Mouse (Mus musculus): ENCODE data around the gene Nanos2. TPM values are rescaled to one million over a fixed set of nuclear protein-coding genes. Genes with fewer than 3 reads are reported as not detected.

The Nanos2 gene
- total RNA-seq (2021): under 1 TPM; 0.71 to 0.95 TPM

GRCm38 (mm10) chr7:18987100-18987499 is at the start of gene Nanos2:
Gene Nanos2, plus strand, starts transcription at chr7:18987400.
- no peak for DNase-seq (ENCODE audit: extremely low spot score in 1 of 2, low spot score in 2 of 2)
- intact Hi-C loops (cut with DNase I): no loop called here

DNA sequence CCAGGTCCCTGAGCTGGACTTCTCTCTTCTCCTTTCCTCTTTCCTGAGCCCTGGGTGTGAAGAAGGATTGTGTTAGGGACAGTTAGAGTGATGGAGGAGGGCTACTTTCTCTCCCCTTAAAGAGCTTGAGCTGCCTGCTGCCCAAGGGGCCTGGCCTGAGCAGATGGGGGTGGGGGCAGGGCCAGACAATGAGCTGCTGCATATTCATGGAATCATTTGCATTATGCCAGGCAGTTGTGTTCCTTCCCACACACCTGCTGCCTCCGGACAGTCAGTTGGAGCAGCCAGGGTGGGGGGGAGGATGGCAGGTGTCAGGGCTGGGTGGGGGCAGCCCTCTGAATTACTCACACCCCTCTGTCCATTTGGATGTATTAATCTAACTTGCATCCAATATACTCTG is 44.8 kb upstream of the Nanos2 start:
- intact Hi-C loops (cut with DNase I): no loop called here
- peak in 1 of 2 experiments; percentile 63 for DNase-seq (ENCODE audit: extremely low spot score in 1 of 2, low spot score in 2 of 2)

DNA sequence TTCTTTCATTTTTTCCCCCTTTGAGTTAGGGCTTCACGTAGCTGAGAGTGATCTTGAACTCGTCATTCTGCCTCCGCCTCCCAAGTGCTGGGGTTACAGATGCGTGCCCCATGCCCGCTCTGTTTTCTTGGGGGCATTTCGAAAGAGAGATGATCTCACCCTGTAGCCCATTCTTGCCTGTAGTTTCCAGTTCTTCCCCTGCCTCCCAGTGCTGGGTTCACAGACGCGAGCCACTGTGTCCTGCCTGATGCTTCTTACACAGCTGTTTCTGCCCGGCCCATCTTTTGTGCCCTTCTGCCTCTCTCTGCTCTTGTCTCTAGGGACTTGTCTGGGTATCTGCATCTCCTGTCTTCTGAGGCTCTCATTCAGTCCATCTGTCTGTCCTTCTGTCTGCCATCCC is 44.4 kb upstream of the Nanos2 start:
- intact Hi-C loops (cut with DNase I): no loop called here
- DNase-seq (ENCODE audit: extremely low spot score in 1 of 2, low spot score in 2 of 2): no peak

GRCm38 (mm10) chr7:18948151-18948550 is 39.0 kb upstream of the Nanos2 start:
- peak in 1 of 2 experiments; percentile 75 for DNase-seq (ENCODE audit: extremely low spot score in 1 of 2, low spot score in 2 of 2)
- intact Hi-C loops (cut with DNase I): no loop called here

DNA sequence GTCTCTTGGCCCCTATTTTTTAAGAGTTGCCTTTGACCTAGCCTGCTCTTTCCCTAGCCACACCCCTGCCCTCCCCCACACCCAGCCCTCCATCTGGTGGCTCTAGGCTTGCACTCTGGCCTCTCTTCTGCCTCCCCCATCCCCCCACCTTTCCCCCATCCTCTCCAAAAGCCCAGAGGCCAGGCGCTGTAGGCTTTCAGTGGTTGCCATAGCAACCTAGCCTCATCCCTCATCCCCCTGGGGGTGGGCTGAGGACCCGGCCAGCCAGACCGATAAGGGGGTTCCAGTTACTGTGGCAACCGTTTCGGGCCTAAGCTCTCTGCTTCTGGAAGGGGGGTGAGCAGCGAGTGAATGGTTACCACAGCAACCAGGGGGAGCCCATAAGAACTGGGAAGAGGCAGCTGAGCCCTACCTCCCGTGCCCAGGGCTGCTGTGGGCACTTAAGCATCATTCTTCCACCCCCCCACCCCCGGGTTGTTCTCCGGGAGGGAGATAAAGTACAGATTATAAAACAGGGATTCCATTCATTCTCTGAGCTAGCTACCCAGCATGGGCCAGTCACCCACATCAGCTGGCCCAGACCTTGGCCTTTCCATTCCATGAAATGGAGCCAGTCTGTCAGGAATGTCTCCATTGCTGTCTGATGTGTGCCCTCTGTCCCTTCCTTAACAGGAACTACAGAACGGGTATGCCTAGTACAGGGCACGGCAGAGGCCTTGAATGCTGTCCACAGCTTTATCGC is 37.2 kb upstream of the Nanos2 start:
- intact Hi-C loops (cut with DNase I): no loop called here
- peak; percentile 56 to 78 for DNase-seq (ENCODE audit: extremely low spot score in 1 of 2, low spot score in 2 of 2)

GRCm38 (mm10) chr7:18950523-18951315 is 36.5 kb upstream of the Nanos2 start:
- peak in 1 of 2 experiments; percentile 61 for DNase-seq (ENCODE audit: extremely low spot score in 1 of 2, low spot score in 2 of 2)
- intact Hi-C loops (cut with DNase I): no loop called here

DNA sequence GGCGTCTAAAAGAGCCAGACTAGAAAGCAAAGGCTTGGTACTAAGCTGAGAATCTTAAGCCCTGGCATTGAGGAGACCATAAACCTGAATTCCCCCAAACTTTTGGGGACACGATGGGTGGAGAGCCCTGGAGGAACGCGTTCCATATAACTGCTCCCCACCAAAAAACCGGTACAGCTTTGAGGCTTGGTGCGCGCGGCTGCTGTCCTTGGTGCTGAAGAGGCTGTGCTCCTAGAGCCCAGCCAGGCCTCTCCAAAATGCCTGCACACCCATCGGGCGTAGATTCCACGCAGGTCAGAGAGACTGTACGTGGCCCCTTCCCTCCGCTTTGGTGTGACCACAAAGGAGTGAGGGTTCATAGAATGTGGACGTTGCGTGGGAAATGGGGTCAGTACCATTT is 35.8 kb upstream of the Nanos2 start:
- intact Hi-C loops (cut with DNase I): no loop called here
- DNase-seq (ENCODE audit: extremely low spot score in 1 of 2, low spot score in 2 of 2): no peak

- peak in 1 of 2 experiments; percentile 82 for DNase-seq (ENCODE audit: extremely low spot score in 1 of 2, low spot score in 2 of 2)
- intact Hi-C loops (cut with DNase I): loop anchor here (5.0 kb wide), 1 partner anchor 60 kb away; no protein-coding TSS in a partner anchor
Observed at GRCm38 (mm10) chr7:18957569-18958383, 29.4 kb upstream of the Nanos2 start.

- DNase-seq (ENCODE audit: extremely low spot score in 1 of 2, low spot score in 2 of 2): no peak
- intact Hi-C loops (cut with DNase I): loop anchor here (5.0 kb wide), 1 partner anchor 61 kb away; no protein-coding TSS in a partner anchor
Observed at GRCm38 (mm10) chr7:18958384-18958766, 28.8 kb upstream of the Nanos2 start.

DNA sequence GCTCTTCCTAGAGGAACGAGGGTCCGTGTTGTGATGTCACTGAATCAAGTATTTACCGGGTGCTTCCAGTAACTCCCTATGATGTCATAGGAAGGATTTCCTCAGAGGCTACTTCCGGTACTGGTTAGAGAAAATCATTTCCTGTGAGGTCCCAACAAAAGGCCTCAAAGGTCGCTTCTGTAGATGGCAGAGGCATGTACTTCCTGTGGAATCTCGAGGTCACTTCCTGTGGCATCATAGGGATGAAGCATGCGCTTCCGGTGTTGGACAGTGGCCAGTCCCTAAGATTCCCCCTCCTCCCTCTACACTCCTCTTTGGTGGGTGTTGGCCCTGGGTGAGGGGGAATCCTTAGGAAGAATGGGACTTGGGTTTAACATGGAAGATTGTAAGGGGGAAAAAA is 27.8 kb upstream of the Nanos2 start:
- no peak for DNase-seq (ENCODE audit: extremely low spot score in 1 of 2, low spot score in 2 of 2)
- intact Hi-C loops (cut with DNase I): loop anchor here (5.0 kb wide), 1 partner anchor 62 kb away; no protein-coding TSS in a partner anchor

DNA sequence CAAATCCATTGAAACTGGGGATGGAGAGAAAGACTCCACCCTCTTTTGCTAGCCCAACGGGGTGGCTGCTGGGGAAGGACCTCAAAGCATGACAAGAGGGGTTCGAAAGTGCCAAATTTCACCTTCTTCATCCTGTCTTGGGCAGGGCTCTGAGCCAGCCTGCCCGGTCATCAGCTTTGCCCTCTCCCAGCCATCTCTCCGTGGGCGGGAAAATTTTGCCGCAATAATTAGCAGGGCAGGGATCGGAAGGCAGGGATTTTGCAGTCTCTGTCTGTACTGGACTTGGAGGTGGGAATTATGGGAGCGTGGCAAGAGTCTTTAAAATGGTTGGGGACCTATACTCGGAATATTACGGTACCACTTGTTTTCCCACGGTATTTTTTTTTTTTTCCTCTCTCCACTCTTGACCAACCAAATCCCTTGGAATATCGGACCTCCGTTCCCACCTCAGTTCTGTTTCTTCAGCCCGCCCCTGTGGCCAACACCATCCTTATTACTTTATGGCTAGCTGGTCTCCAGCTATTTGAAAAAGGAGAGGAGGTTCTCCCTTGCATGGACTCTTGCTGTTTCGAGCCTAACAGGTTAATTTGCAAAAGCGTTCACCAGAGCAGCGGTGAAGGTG is 24.9 kb upstream of the Nanos2 start:
- intact Hi-C loops (cut with DNase I): loop anchor here (5.0 kb wide), 1 partner anchor 35 kb away; the partner anchor contains the start of gene Nova2
- no peak for DNase-seq (ENCODE audit: extremely low spot score in 1 of 2, low spot score in 2 of 2)

GRCm38 (mm10) chr7:18962795-18963194 is 24.4 kb upstream of the Nanos2 start:
- DNase-seq (ENCODE audit: extremely low spot score in 1 of 2, low spot score in 2 of 2): no peak
- intact Hi-C loops (cut with DNase I): loop anchor here (5.0 kb wide), 1 partner anchor 35 kb away; the partner anchor contains the start of gene Nova2

DNA sequence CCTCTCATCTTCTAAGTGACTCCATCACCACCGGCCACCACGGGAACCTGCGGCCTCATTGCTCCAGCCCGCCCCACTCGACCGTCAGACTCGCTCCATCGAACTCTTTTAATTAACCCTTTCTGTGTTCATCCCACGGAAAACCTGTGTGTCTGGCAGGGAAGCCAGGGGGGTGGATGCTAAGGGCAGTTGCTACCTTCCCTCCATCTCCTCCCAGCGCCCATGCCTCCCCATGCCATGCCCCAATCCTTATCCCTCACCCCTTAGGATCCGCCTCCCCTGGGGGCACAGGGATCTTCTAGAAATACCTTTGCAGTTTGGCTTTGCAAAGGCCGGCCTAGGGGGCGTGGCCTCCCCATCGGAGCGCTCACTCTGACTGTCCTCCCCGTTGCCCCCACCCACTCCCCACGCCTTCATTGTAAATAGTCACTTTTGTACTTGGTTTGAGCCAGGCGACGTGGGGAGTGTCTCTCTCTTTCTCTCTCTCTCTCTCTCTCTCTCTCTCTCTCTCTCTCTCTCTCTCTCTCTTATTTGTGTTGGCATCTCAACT is 23.8 kb upstream of the Nanos2 start:
- intact Hi-C loops (cut with DNase I): loop anchor here (5.0 kb wide), 1 partner anchor 36 kb away; the partner anchor contains the start of gene Nova2
- peak in 1 of 2 experiments; percentile 47 for DNase-seq (ENCODE audit: extremely low spot score in 1 of 2, low spot score in 2 of 2)

DNA sequence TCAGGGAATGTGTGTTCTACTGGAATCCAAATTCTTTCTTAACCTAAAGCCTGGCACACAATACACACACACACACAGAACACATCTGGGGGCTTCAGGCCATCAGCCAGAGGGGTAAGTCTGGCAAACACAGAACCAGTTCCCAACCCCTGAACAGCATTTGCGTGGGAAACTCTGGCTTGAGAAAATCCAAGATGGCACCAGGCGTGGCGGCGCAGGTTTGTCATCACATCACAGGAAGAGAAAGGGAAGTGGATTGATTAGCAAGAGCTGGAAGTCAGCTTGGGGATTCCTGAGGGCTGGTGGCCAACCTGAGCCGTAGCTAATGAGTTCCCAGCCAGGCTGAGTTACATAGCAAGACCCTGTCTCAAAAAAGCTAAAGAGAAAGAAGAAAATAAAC is 21.9 kb upstream of the Nanos2 start:
- intact Hi-C loops (cut with DNase I): no loop called here
- DNase-seq (ENCODE audit: extremely low spot score in 1 of 2, low spot score in 2 of 2): no peak

DNA sequence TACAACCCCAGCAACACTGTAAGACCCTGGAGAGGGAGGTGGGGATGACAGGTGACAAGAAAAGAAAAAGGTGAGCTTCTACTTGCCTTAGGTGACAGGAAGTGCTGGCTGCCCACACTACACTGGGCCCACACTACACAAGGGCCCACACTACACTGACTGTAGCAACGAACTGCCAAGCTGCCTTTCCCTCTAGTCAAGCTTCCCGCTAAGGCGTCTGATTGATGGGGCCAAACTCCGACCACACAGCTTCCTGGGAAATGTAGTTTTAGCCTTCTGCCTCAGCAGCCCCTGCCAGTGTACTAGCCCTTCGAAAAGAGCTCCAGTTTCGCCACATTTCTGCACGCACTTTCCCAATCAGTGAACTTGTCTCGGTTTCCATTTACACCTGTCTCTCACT is 19.6 kb upstream of the Nanos2 start:
- intact Hi-C loops (cut with DNase I): no loop called here
- no peak for DNase-seq (ENCODE audit: extremely low spot score in 1 of 2, low spot score in 2 of 2)

GRCm38 (mm10) chr7:18970956-18971355 is 16.2 kb upstream of the Nanos2 start:
- intact Hi-C loops (cut with DNase I): no loop called here
- no peak for DNase-seq (ENCODE audit: extremely low spot score in 1 of 2, low spot score in 2 of 2)

DNA sequence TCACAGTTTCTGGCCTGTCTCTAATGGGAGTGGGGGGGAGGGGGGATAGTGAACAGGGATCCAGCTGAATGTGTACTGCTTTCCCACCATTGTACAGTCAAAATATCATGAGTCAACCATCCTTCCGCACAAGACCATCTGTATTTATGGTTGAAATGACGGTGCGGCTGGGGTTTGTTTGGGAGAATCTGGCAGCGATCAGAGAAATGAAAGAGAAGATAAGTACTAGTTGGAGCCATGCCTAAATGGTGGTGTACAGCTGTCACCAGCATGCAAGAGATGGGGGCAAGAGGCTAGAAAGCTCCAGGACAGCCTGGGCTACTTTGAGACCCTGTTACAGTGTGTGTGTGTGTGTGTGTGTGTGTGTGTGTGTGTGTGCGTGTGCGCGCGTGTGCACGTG is 8.8 kb upstream of the Nanos2 start:
- DNase-seq (ENCODE audit: extremely low spot score in 1 of 2, low spot score in 2 of 2): no peak
- intact Hi-C loops (cut with DNase I): no loop called here

- intact Hi-C loops (cut with DNase I): no loop called here
- DNase-seq (ENCODE audit: extremely low spot score in 1 of 2, low spot score in 2 of 2): no peak
Observed at GRCm38 (mm10) chr7:18986503-18986902, 697 bp upstream of the Nanos2 start.
